Mouse (Mus musculus) left cerebral cortex, postnatal 36 days (tissue): ENCODE data around the gene Pelo. TPM values are rescaled to one million over a fixed set of nuclear protein-coding genes. Genes with fewer than 3 reads are reported as not detected.

Experiments
- DNase-seq, 2 experiments: peaks; one replicate each; pipeline ENCODE4 v3.0.0; 2021 to 2022; ENCODE audit warnings: low spot score in 2 of 2, mixed read lengths in 1 of 2
- intact Hi-C: fragments of 180-260 bp; cut with DNase I; formaldehyde crosslinking; loops from one replicate; pipeline ENCODE4 v1.15.1; 2025
- total RNA-seq, 2 experiments: library from RNA; stranded (reverse); gene quantifications; 2 replicates each; pipeline ENCODE4 v1.2.3; 2021

The Pelo gene
- total RNA-seq, result 10 to 100 TPM; 21.9 to 23.7 TPM

GRCm38 (mm10) chr13:115090069-115090976 lies at the start of gene Pelo:
Pelo (minus strand) TSS chr13:115090186.
- DNase-seq, result peak; percentile 94
- intact Hi-C loops, result no loop called here

- intact Hi-C loops, result no loop called here
- DNase-seq, result no peak
Observed at GRCm38 (mm10) chr13:115138513-115138912, 48.5 kb upstream of the Pelo start.

GRCm38 (mm10) chr13:115136761-115137160 lies 46.8 kb upstream of the Pelo start:
- intact Hi-C loops, result no loop called here
- no peak for DNase-seq

GRCm38 (mm10) chr13:115132435-115132834 lies 42.4 kb upstream of the Pelo start:
- intact Hi-C loops, result no loop called here
- no peak for DNase-seq

- intact Hi-C loops, result no loop called here
- no peak for DNase-seq
Observed at GRCm38 (mm10) chr13:115131381-115131780, 41.4 kb upstream of the Pelo start.

GRCm38 (mm10) chr13:115130035-115130434 lies 40.0 kb upstream of the Pelo start:
- intact Hi-C loops, result no loop called here
- no peak for DNase-seq

GRCm38 (mm10) chr13:115127826-115128225 lies 37.8 kb upstream of the Pelo start:
- intact Hi-C loops, result no loop called here
- DNase-seq, result no peak

- intact Hi-C loops, result no loop called here
- no peak for DNase-seq
Observed at GRCm38 (mm10) chr13:115126534-115126933, 36.5 kb upstream of the Pelo start.

- intact Hi-C loops, result no loop called here
- DNase-seq, result no peak
Observed at GRCm38 (mm10) chr13:115125130-115125529, 35.1 kb upstream of the Pelo start.

- intact Hi-C loops, result no loop called here
- no peak for DNase-seq
Observed at GRCm38 (mm10) chr13:115124521-115124920, 34.5 kb upstream of the Pelo start.

GRCm38 (mm10) chr13:115118756-115119155 lies 28.8 kb upstream of the Pelo start:
- DNase-seq, result no peak
- intact Hi-C loops, result no loop called here

- intact Hi-C loops, result no loop called here
- no peak for DNase-seq
Observed at GRCm38 (mm10) chr13:115118195-115118594, 28.2 kb upstream of the Pelo start.

- no peak for DNase-seq
- intact Hi-C loops, result no loop called here
Observed at GRCm38 (mm10) chr13:115116930-115117621, 27.1 kb upstream of the Pelo start.

GRCm38 (mm10) chr13:115109628-115110027 lies 19.6 kb upstream of the Pelo start:
- DNase-seq, result no peak
- intact Hi-C loops, result no loop called here

GRCm38 (mm10) chr13:115107436-115107835 lies 17.4 kb upstream of the Pelo start:
- intact Hi-C loops, result no loop called here
- no peak for DNase-seq

GRCm38 (mm10) chr13:115106183-115106582 lies 16.2 kb upstream of the Pelo start:
- intact Hi-C loops, result no loop called here

GRCm38 (mm10) chr13:115102754-115103153 lies 12.8 kb upstream of the Pelo start:
- intact Hi-C loops, result no loop called here
- no peak for DNase-seq

More at GRCm38 (mm10) chr13:115106183-115106582, 16.2 kb upstream of the Pelo start:
- DNase-seq, result no peak

- DNase-seq, result peak; percentile 18 to 49
- intact Hi-C loops, result no loop called here
Observed at GRCm38 (mm10) chr13:115101355-115102191, 11.6 kb upstream of the Pelo start, which contains the start of the genes Gm49395 and Itga1. Gm49395 (minus strand) TSS chr13:115101921. Itga1 (minus strand) TSS chr13:115101964.

- no peak for DNase-seq
- intact Hi-C loops, result no loop called here
Observed at GRCm38 (mm10) chr13:115100381-115101177, 10.6 kb upstream of the Pelo start.
